Mouse (Mus musculus) ES-Bruce4 (cell line): ENCODE measurements around the gene Pla2g12a.

Experiments used
- CTCF ChIP-seq: IDR thresholded peaks from one replicate; pipeline ENCODE4 v1.8.1; 2011; ENCODE audit warnings: low read depth, low read length
- EP300 ChIP-seq: IDR thresholded peaks from 2 replicates; pipeline ENCODE4 v1.6.1; 2011; ENCODE audit warnings: low read depth, low read length; ENCODE audit not compliant: insufficient read depth
- POLR2A ChIP-seq: IDR thresholded peaks from one replicate; pipeline ENCODE4 v1.8.1; 2011; ENCODE audit warnings: low read length; ENCODE audit not compliant: insufficient read depth

DNA sequence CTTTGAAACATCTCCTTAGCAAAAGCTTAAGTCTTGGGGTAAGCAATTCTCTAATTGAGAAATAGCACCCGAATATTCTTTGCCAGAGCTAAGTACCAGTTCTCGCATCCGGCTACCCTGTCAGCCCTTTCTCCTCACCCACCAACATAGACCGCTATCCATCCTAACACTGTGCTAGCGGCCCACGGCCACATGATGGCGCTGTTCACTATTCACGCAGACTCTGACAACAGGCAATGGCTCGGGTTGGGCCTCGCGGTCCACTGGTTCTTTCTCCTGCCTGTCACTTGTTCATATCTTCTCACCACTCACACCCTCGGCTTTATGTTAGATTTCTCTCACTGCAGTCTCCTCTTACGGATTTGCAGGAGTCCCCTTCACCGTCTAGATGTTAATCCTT lies 14.7 kb upstream of the Pla2g12a start:
- TF ChIP-seq EP300 (no peak), CTCF (peak; percentile 98), POLR2A (no peak)
